Mouse (Mus musculus): Measurements from ENCODE around the gene Kcnmb2. TPM values are rescaled to one million over a fixed set of nuclear protein-coding genes. Genes with fewer than 3 reads are reported as not detected.

Kcnmb2 gene
- polyA plus RNA-seq, 1 experiment, result not detected

DNA sequence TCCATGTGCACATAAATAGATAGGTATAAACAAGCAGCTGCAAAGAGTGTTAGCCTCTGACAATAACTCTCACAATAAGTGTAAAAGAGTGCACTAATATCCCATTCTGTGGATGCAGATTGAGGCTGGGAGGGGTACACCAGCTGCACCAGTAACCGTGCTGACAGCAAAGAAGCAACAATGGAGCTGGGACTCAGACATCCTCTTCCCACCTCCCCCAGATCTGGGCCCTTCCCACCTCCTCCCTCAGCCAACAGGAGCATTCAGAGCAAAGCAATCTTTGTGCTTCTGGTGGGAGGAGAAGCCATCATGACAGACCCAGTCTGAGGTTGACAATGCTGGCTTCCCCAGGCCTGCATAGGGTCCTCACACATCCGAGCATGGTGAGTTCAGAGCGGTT lies 242.3 kb downstream of the Kcnmb2 start:
- no peaks in the 10 kb centered on the region for H3K79me2 ChIP-seq (ENCODE audit: control insufficient read depth, insufficient read depth)
- H3K36me3 ChIP-seq (ENCODE audit: control insufficient read depth, insufficient read depth), result no peaks in the 10 kb centered on the region
- H3K27me3 ChIP-seq (ENCODE audit: control insufficient read depth, insufficient read depth, insufficient read length), result no peaks in the 10 kb centered on the region
- H3K4me3 ChIP-seq, result no peak overlapping the region
- H3K4me2 ChIP-seq (ENCODE audit: low read depth), result no peak overlapping the region
- TF ChIP-seq E2F4 (IDR thresholded peaks at IDR 0.05; ENCODE audit: insufficient read depth) (no peak), TCF12 (IDR thresholded peaks at IDR 0.05; ENCODE audit: insufficient read depth, poor library complexity, severe bottlenecking) (no peak), REST (IDR thresholded peaks at IDR 0.05; ENCODE audit: insufficient read depth, insufficient read length) (no peak), USF1 (IDR thresholded peaks at IDR 0.05; ENCODE audit: low read depth) (no peak), TCF3 (IDR thresholded peaks at IDR 0.05; ENCODE audit: insufficient read length, low read depth) (no peak), POLR2AphosphoS2 (IDR thresholded peaks at IDR 0.05; ENCODE audit: insufficient read length, low read depth) (no peak), MYOG (IDR thresholded peaks at IDR 0.05; ENCODE audit: control insufficient read depth in 1 of 3, insufficient read depth in 1 of 3, insufficient read length in 2 of 3, low read depth in 2 of 3) (no peak), MYOD1 (IDR thresholded peaks at IDR 0.05; ENCODE audit: control insufficient read depth in 1 of 3, insufficient read length in 2 of 3, low read depth in 2 of 3) (no peak), POLR2A (IDR thresholded peaks at IDR 0.05; ENCODE audit: insufficient read length, low read depth) (no peak), SRF (IDR thresholded peaks at IDR 0.05; ENCODE audit: control insufficient read depth, insufficient read length, low read depth) (no peak), MAX (IDR thresholded peaks at IDR 0.05; ENCODE audit: low read depth) (no peak)
- no peak overlapping the region for H3ac ChIP-seq (ENCODE audit: control insufficient read depth, insufficient read length)

DNA sequence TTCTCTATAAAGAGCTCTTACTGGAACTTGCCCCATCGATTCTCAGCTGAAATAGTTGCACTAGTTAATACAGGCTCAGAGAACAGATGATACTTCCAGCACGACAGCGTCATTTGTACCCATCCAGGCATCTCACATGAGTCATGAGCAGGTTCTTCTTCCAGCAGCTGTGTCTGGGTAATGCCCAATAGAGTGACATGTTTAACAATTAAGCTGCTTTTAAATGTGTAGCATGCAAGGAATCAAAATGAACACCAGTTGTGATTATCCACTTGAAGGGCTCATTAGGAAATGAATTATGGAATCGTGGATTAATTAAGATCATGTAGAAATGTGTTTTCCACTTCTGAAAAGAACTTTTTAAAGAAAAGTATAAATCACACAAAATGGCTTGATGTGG lies 245.4 kb downstream of the Kcnmb2 start:
- no peaks in the 10 kb centered on the region for H3K36me3 ChIP-seq (ENCODE audit: control insufficient read depth, insufficient read depth)
- no peaks in the 10 kb centered on the region for H3K27me3 ChIP-seq (ENCODE audit: control insufficient read depth, insufficient read depth, insufficient read length)
- no peak overlapping the region for H3K4me2 ChIP-seq (ENCODE audit: low read depth)
- H3K79me2 ChIP-seq (ENCODE audit: control insufficient read depth, insufficient read depth), result no peaks in the 10 kb centered on the region
- TF ChIP-seq MYOD1 (IDR thresholded peaks at IDR 0.05; ENCODE audit: control insufficient read depth in 1 of 3, insufficient read length in 2 of 3, low read depth in 2 of 3) (no peak), MYOG (IDR thresholded peaks at IDR 0.05; ENCODE audit: control insufficient read depth in 1 of 3, insufficient read depth in 1 of 3, insufficient read length in 2 of 3, low read depth in 2 of 3) (no peak), SRF (IDR thresholded peaks at IDR 0.05; ENCODE audit: control insufficient read depth, insufficient read length, low read depth) (no peak), E2F4 (IDR thresholded peaks at IDR 0.05; ENCODE audit: insufficient read depth) (no peak), MAX (IDR thresholded peaks at IDR 0.05; ENCODE audit: low read depth) (no peak), TCF3 (IDR thresholded peaks at IDR 0.05; ENCODE audit: insufficient read length, low read depth) (no peak), POLR2A (IDR thresholded peaks at IDR 0.05; ENCODE audit: insufficient read length, low read depth) (no peak), POLR2AphosphoS2 (IDR thresholded peaks at IDR 0.05; ENCODE audit: insufficient read length, low read depth) (no peak), USF1 (IDR thresholded peaks at IDR 0.05; ENCODE audit: low read depth) (no peak), REST (IDR thresholded peaks at IDR 0.05; ENCODE audit: insufficient read depth, insufficient read length) (no peak), TCF12 (IDR thresholded peaks at IDR 0.05; ENCODE audit: insufficient read depth, poor library complexity, severe bottlenecking) (no peak), CEBPB (IDR thresholded peaks at IDR 0.05; ENCODE audit: insufficient read depth, poor library complexity, severe bottlenecking) (no peak)
- H3K4me3 ChIP-seq, result no peak overlapping the region
- no peak overlapping the region for H3ac ChIP-seq (ENCODE audit: control insufficient read depth, insufficient read length)

DNA sequence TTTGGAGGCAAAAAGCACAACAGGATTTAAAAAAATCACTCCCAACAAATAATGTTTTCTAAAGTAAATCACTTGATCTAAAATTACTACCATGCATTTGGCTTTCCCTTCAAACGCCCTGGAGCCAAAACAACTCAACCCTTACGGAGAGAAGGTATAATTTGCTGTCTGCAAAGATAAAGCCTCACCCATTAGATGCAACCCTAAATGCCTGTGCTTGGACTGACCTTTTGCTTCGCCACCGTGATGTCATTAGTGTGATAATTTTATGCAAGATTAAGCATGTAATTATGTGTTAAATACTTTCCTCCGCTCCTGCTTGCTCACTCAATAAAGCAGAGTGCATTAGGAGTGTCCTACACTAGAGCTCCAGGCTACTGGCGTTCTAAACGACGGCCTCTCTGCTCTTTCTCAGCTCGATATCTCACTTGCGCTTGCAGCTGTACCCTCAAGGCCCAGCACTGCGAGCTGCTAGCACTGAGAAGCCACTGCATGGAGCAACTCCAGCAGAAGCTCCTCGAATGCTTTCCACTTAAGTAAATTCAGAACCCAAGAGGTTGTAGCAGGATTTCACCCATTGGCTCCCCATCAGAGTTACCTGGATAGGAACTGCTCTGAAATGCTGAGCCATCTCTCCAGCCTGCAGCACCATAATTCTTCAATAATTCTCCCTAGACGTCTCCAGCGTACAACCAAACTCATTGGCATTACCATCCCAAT lies 247.7 kb downstream of the Kcnmb2 start:
- Histone ChIP-seq H3K79me2 (ENCODE audit: control insufficient read depth, insufficient read depth) (no peaks in the 10 kb centered on the region), H3K4me3 (no peak overlapping the region)
- TF ChIP-seq REST (IDR thresholded peaks at IDR 0.05; ENCODE audit: insufficient read depth, insufficient read length) (no peak), POLR2A (IDR thresholded peaks at IDR 0.05; ENCODE audit: insufficient read length, low read depth) (no peak), TCF3 (IDR thresholded peaks at IDR 0.05; ENCODE audit: insufficient read length, low read depth) (no peak), E2F4 (IDR thresholded peaks at IDR 0.05; ENCODE audit: insufficient read depth) (no peak), MYOG (IDR thresholded peaks at IDR 0.05; ENCODE audit: control insufficient read depth in 1 of 3, insufficient read depth in 1 of 3, insufficient read length in 2 of 3, low read depth in 2 of 3) (no peak), MAX (IDR thresholded peaks at IDR 0.05; ENCODE audit: low read depth) (no peak), MYOD1 (IDR thresholded peaks at IDR 0.05; ENCODE audit: control insufficient read depth in 1 of 3, insufficient read length in 2 of 3, low read depth in 2 of 3) (no peak), TCF12 (IDR thresholded peaks at IDR 0.05; ENCODE audit: insufficient read depth, poor library complexity, severe bottlenecking) (no peak), POLR2AphosphoS2 (IDR thresholded peaks at IDR 0.05; ENCODE audit: insufficient read length, low read depth) (no peak), CEBPB (IDR thresholded peaks at IDR 0.05; ENCODE audit: insufficient read depth, poor library complexity, severe bottlenecking) (no peak)

DNA sequence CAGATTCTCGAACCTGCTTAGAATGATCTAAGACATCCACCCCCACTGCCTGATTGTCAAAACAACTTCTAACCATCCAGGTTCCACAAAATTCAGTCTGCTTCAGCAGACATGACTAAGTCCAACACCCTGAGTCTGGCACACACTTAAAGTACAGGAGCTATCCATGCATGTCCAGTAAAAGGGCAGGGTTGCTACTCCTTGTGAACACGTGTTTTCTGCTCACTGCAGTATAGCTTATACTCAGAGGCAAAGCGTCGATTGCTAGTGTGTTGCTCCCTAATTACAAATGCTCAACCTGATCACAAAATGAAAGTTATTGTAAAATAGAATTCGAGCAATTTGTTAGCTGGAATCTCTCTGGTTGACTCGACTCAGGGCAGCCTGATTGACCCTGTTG lies 278.2 kb downstream of the Kcnmb2 start:
- no peak overlapping the region for H3ac ChIP-seq (ENCODE audit: control insufficient read depth, insufficient read length)

More for the DNA sequence above, 247.7 kb downstream of the Kcnmb2 start:
- no peaks in the 10 kb centered on the region for H3K36me3 ChIP-seq (ENCODE audit: control insufficient read depth, insufficient read depth)
- no peak overlapping the region for H3K4me2 ChIP-seq (ENCODE audit: low read depth)
- no peaks in the 10 kb centered on the region for H3K27me3 ChIP-seq (ENCODE audit: control insufficient read depth, insufficient read depth, insufficient read length)
- no peak overlapping the region for H3ac ChIP-seq (ENCODE audit: control insufficient read depth, insufficient read length)

More for the DNA sequence above, 278.2 kb downstream of the Kcnmb2 start:
- no peak overlapping the region for H3K4me3 ChIP-seq
- H3K79me2 ChIP-seq (ENCODE audit: control insufficient read depth, insufficient read depth), result no peaks in the 10 kb centered on the region
- no peaks in the 10 kb centered on the region for H3K36me3 ChIP-seq (ENCODE audit: control insufficient read depth, insufficient read depth)
- TF ChIP-seq POLR2A (IDR thresholded peaks at IDR 0.05; ENCODE audit: insufficient read length, low read depth) (no peak), MYOG (IDR thresholded peaks at IDR 0.05; ENCODE audit: control insufficient read depth in 1 of 3, insufficient read depth in 1 of 3, insufficient read length in 2 of 3, low read depth in 2 of 3) (no peak), TCF3 (IDR thresholded peaks at IDR 0.05; ENCODE audit: insufficient read length, low read depth) (no peak), POLR2AphosphoS2 (IDR thresholded peaks at IDR 0.05; ENCODE audit: insufficient read length, low read depth) (no peak), CEBPB (IDR thresholded peaks at IDR 0.05; ENCODE audit: insufficient read depth, poor library complexity, severe bottlenecking) (no peak), E2F4 (IDR thresholded peaks at IDR 0.05; ENCODE audit: insufficient read depth) (no peak), USF1 (IDR thresholded peaks at IDR 0.05; ENCODE audit: low read depth) (no peak), MYOD1 (IDR thresholded peaks at IDR 0.05; ENCODE audit: control insufficient read depth in 1 of 3, insufficient read length in 2 of 3, low read depth in 2 of 3) (no peak)
- no peak overlapping the region for H3K4me2 ChIP-seq (ENCODE audit: low read depth)
- H3K27me3 ChIP-seq (ENCODE audit: control insufficient read depth, insufficient read depth, insufficient read length), result no peaks in the 10 kb centered on the region
